Mouse (Mus musculus): ENCODE measurements at regions not wholly inside any gene's neighbourhood (a gene's known extent, or its start where the extent isn't known, plus 50 kb on each side); places are given as distances from the start of the nearest gene placed in this dataset.

DNA sequence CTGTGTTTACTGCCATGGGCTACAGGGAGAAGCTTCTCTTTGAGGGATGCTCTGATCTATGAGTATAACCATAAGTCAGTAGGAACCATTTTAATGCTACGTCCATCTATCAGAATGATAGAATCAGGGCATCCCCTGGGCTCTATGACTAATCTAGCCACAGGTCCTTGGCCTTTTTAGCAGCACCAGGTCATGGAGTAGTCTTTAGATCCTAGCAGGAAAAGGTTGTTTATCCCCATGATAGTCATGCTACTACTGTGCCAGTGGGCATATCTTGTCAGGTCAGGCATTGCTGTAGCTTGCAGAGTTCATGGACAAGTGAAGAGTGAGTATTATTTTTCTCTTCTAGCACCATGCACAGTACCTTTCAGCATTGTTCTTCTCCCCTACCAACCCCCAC, 226.2 kb upstream of the Id2 start:
- no peaks in the 10 kb centered on the region for H3K4me1 ChIP-seq (ENCODE audit: control insufficient read depth, insufficient read depth, low read length)
- intact Hi-C loops (cut with DNase I) = no loop called here
- no peaks in the 10 kb centered on the region for H3K36me3 ChIP-seq (ENCODE audit: control insufficient read depth, insufficient read depth, low read length)
- no peaks in the 10 kb centered on the region for H3K79me2 ChIP-seq (replicated peaks; ENCODE audit: control insufficient read depth, insufficient read depth, low read length)
- no peak overlapping the region for H3K4me3 ChIP-seq
- 82% methylated on average over 1 of the region's 1 CpGs for WGBS
- no peak for DNase-seq
- no peaks in the 10 kb centered on the region for H3K27me3 ChIP-seq (ENCODE audit: control insufficient read depth, insufficient read depth, low read length)
- no peak overlapping the region for H3K9ac ChIP-seq (ENCODE audit: low read depth, low read length)
- no peak overlapping the region for H3K27ac ChIP-seq
- no peak for TF ChIP-seq CTCF (IDR thresholded peaks at IDR 0.05)
- TF ChIP-seq EP300 (IDR thresholded peaks at IDR 0.05; ENCODE audit: insufficient read depth, low read depth, low read length) = no peak
- TF ChIP-seq POLR2A (IDR thresholded peaks at IDR 0.05; ENCODE audit: insufficient read depth, low read depth, low read length) = no peak

- Histone ChIP-seq H3K4me3 (no peak overlapping the region), H3K27ac (no peak overlapping the region), H3K79me2 (replicated peaks; ENCODE audit: control insufficient read depth, insufficient read depth, low read length) (no peaks in the 10 kb centered on the region), H3K36me3 (ENCODE audit: control insufficient read depth, insufficient read depth, low read length) (no peaks in the 10 kb centered on the region), H3K9ac (ENCODE audit: low read depth, low read length) (no peak overlapping the region), H3K27me3 (ENCODE audit: control insufficient read depth, insufficient read depth, low read length) (no peaks in the 10 kb centered on the region), H3K4me1 (ENCODE audit: control insufficient read depth, insufficient read depth, low read length) (no peaks in the 10 kb centered on the region)
- TF ChIP-seq EP300 (IDR thresholded peaks at IDR 0.05; ENCODE audit: insufficient read depth, low read depth, low read length) (no peak), CTCF (IDR thresholded peaks at IDR 0.05) (no peak), POLR2A (IDR thresholded peaks at IDR 0.05; ENCODE audit: insufficient read depth, low read depth, low read length) (no peak)
- 92% methylated on average over 3 of the region's 3 CpGs for WGBS
- no peak for DNase-seq
- intact Hi-C loops (cut with DNase I) = no loop called here
These were observed 223.4 kb upstream of the Id2 start for GRCm38 (mm10) chr12:25320262-25320767.

GRCm38 (mm10) chr12:25319846-25320245, 222.9 kb upstream of the Id2 start:
- 87% methylated on average over 2 of the region's 2 CpGs for WGBS
- no peak for TF ChIP-seq POLR2A (IDR thresholded peaks at IDR 0.05; ENCODE audit: insufficient read depth, low read depth, low read length)
- no peak for TF ChIP-seq CTCF (IDR thresholded peaks at IDR 0.05)
- no peak for TF ChIP-seq EP300 (IDR thresholded peaks at IDR 0.05; ENCODE audit: insufficient read depth, low read depth, low read length)

GRCm38 (mm10) chr12:25318072-25318671, 221.2 kb upstream of the Id2 start:
- intact Hi-C loops (cut with DNase I) = no loop called here
- no peak for DNase-seq
- H3K79me2 ChIP-seq (replicated peaks; ENCODE audit: control insufficient read depth, insufficient read depth, low read length) = no peaks in the 10 kb centered on the region
- H3K36me3 ChIP-seq (ENCODE audit: control insufficient read depth, insufficient read depth, low read length) = no peaks in the 10 kb centered on the region
- no peak overlapping the region for H3K27ac ChIP-seq
- H3K9ac ChIP-seq (ENCODE audit: low read depth, low read length) = no peak overlapping the region
- no peaks in the 10 kb centered on the region for H3K27me3 ChIP-seq (ENCODE audit: control insufficient read depth, insufficient read depth, low read length)
- no peaks in the 10 kb centered on the region for H3K4me1 ChIP-seq (ENCODE audit: control insufficient read depth, insufficient read depth, low read length)
- no peak overlapping the region for H3K4me3 ChIP-seq
- WGBS = 60% methylated on average over 4 of the region's 4 CpGs
- TF ChIP-seq EP300 (IDR thresholded peaks at IDR 0.05; ENCODE audit: insufficient read depth, low read depth, low read length) = no peak
- TF ChIP-seq CTCF (IDR thresholded peaks at IDR 0.05) = no peak
- TF ChIP-seq POLR2A (IDR thresholded peaks at IDR 0.05; ENCODE audit: insufficient read depth, low read depth, low read length) = no peak

More at GRCm38 (mm10) chr12:25319846-25320245, 222.9 kb upstream of the Id2 start:
- Histone ChIP-seq H3K4me1 (ENCODE audit: control insufficient read depth, insufficient read depth, low read length) (no peaks in the 10 kb centered on the region), H3K79me2 (replicated peaks; ENCODE audit: control insufficient read depth, insufficient read depth, low read length) (no peaks in the 10 kb centered on the region), H3K9ac (ENCODE audit: low read depth, low read length) (no peak overlapping the region), H3K36me3 (ENCODE audit: control insufficient read depth, insufficient read depth, low read length) (no peaks in the 10 kb centered on the region), H3K4me3 (no peak overlapping the region), H3K27me3 (ENCODE audit: control insufficient read depth, insufficient read depth, low read length) (no peaks in the 10 kb centered on the region), H3K27ac (no peak overlapping the region)
- intact Hi-C loops (cut with DNase I) = no loop called here
- DNase-seq = no peak

- no peak overlapping the region for H3K9ac ChIP-seq (ENCODE audit: low read depth, low read length)
- 81% methylated on average over 1 of the region's 1 CpGs for WGBS
- no peaks in the 10 kb centered on the region for H3K4me1 ChIP-seq (ENCODE audit: control insufficient read depth, insufficient read depth, low read length)
- no peak overlapping the region for H3K4me3 ChIP-seq
- intact Hi-C loops (cut with DNase I) = no loop called here
- DNase-seq = no peak
- H3K27me3 ChIP-seq (ENCODE audit: control insufficient read depth, insufficient read depth, low read length) = no peaks in the 10 kb centered on the region
- H3K36me3 ChIP-seq (ENCODE audit: control insufficient read depth, insufficient read depth, low read length) = no peaks in the 10 kb centered on the region
- TF ChIP-seq EP300 (IDR thresholded peaks at IDR 0.05; ENCODE audit: insufficient read depth, low read depth, low read length) (no peak), CTCF (IDR thresholded peaks at IDR 0.05) (no peak), POLR2A (IDR thresholded peaks at IDR 0.05; ENCODE audit: insufficient read depth, low read depth, low read length) (no peak)
- H3K79me2 ChIP-seq (replicated peaks; ENCODE audit: control insufficient read depth, insufficient read depth, low read length) = no peaks in the 10 kb centered on the region
- H3K27ac ChIP-seq = no peak overlapping the region
These were observed 219.0 kb upstream of the Id2 start for GRCm38 (mm10) chr12:25315969-25316368.

- intact Hi-C loops (cut with DNase I) = no loop called here
- H3K79me2 ChIP-seq (replicated peaks; ENCODE audit: control insufficient read depth, insufficient read depth, low read length) = no peaks in the 10 kb centered on the region
- H3K27ac ChIP-seq = no peak overlapping the region
- no peak overlapping the region for H3K9ac ChIP-seq (ENCODE audit: low read depth, low read length)
- TF ChIP-seq EP300 (IDR thresholded peaks at IDR 0.05; ENCODE audit: insufficient read depth, low read depth, low read length) (no peak), CTCF (IDR thresholded peaks at IDR 0.05) (no peak), POLR2A (IDR thresholded peaks at IDR 0.05; ENCODE audit: insufficient read depth, low read depth, low read length) (no peak)
- H3K4me1 ChIP-seq (ENCODE audit: control insufficient read depth, insufficient read depth, low read length) = 0 out of 2 replicates have a peak, but pooled peaks cover 1% of the 10 kb centered on the region
- H3K27me3 ChIP-seq (ENCODE audit: control insufficient read depth, insufficient read depth, low read length) = no peaks in the 10 kb centered on the region
- H3K36me3 ChIP-seq (ENCODE audit: control insufficient read depth, insufficient read depth, low read length) = no peaks in the 10 kb centered on the region
- no peak overlapping the region for H3K4me3 ChIP-seq
- no peak for DNase-seq
These were observed 216.3 kb upstream of the Id2 start for GRCm38 (mm10) chr12:25313212-25313611.
